Mouse (Mus musculus) heart, embryonic 10.5 days (tissue): ENCODE measurements at regions not wholly inside any gene's neighbourhood (a gene's known extent, or its start where the extent isn't known, plus 50 kb on each side); places are given as distances from the start of the nearest gene placed in this dataset.

Experiments
- DNase-seq: peaks from one replicate; pipeline ENCODE4 v3.0.0-alpha.2; 2017; ENCODE audit warnings: low spot score
- H3K27ac ChIP-seq: fragments of 300-500 bp; sonication (generic); 2 replicates; pipeline ENCODE4 v1.5.1; 2016; ENCODE audit warnings: mild to moderate bottlenecking
- H3K27me3 ChIP-seq: fragments of 300-500 bp; sonication (generic); 2 replicates; pipeline ENCODE4 v1.6.1; 2016; ENCODE audit warnings: mild to moderate bottlenecking; ENCODE audit not compliant: poor library complexity, insufficient read depth, severe bottlenecking
- H3K36me3 ChIP-seq: fragments of 300-500 bp; sonication (generic); 2 replicates; pipeline ENCODE4 v1.6.1; 2016; ENCODE audit warnings: mild to moderate bottlenecking, moderate library complexity
- H3K4me1 ChIP-seq: fragments of 300-500 bp; sonication (generic); 2 replicates; pipeline ENCODE4 v1.6.1; 2016; ENCODE audit warnings: mild to moderate bottlenecking
- H3K4me3 ChIP-seq: fragments of 300-500 bp; sonication (generic); 2 replicates; pipeline ENCODE4 v1.5.1; 2016; ENCODE audit warnings: mild to moderate bottlenecking, moderate library complexity
- H3K9me3 ChIP-seq: fragments of 300-500 bp; sonication (generic); 2 replicates; pipeline ENCODE4 v1.6.1; 2016; ENCODE audit warnings: mild to moderate bottlenecking, moderate library complexity
- WGBS: fragments of 180-500 bp; shearing (Covaris S2); methylation state at CpG from one replicate; pipeline ENCODE4 v1.1.7; 2016; 5-methylcytosine and 5-hydroxymethylcytosine counted together

DNA sequence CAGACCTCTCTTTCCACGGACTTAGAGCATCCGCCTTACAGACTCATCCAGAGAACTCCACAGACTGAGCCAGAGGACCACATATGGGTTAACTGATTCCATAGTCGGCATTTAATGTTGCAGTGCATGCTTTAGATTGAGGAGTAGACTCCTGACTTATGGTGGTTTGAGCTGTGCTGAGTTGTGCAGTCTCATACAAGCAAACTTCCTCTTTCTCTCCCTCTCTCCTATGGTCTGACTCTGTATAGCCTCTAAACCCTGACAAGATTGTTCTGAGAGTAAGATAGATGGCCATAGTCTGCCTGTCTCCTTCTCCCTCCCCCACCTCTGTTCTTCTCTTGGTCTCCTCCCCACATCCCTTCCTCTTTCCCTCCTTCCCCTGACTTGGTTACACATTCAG lies 616.0 kb downstream of the Ryr2 start:
- Histone ChIP-seq H3K27me3 (no peaks in the 10 kb centered on the region), H3K4me3 (no peak overlapping the region), H3K4me1 (no peaks in the 10 kb centered on the region), H3K9me3 (no peaks in the 10 kb centered on the region), H3K36me3 (no peaks in the 10 kb centered on the region), H3K27ac (no peak overlapping the region)
- DNase-seq, result no peak
- 77% methylated on average over 3 of the region's 3 CpGs for WGBS

GRCm38 (mm10) chr13:11483142-11483541 lies 623.6 kb downstream of the Ryr2 start:
- DNase-seq, result no peak
- H3K36me3 ChIP-seq, result no peaks in the 10 kb centered on the region
- H3K4me1 ChIP-seq, result no peaks in the 10 kb centered on the region
- H3K4me3 ChIP-seq, result no peak overlapping the region
- H3K27ac ChIP-seq, result no peak overlapping the region
- WGBS, result 43% methylated on average over 1 of the region's 1 CpGs
- no peaks in the 10 kb centered on the region for H3K27me3 ChIP-seq
- H3K9me3 ChIP-seq, result no peaks in the 10 kb centered on the region

GRCm38 (mm10) chr13:11482701-11483100 lies 624.0 kb downstream of the Ryr2 start:
- Histone ChIP-seq H3K4me3 (no peak overlapping the region), H3K27ac (no peak overlapping the region), H3K36me3 (no peaks in the 10 kb centered on the region), H3K27me3 (no peaks in the 10 kb centered on the region), H3K9me3 (no peaks in the 10 kb centered on the region), H3K4me1 (no peaks in the 10 kb centered on the region)
- whole genome bisulfite sequencing, result 40% methylated on average over 3 of the region's 3 CpGs
- DNase-seq, result no peak

GRCm38 (mm10) chr13:11460251-11460650 lies 646.5 kb downstream of the Ryr2 start:
- DNase-seq, result no peak
- Histone ChIP-seq H3K27me3 (no peaks in the 10 kb centered on the region), H3K4me3 (no peak overlapping the region), H3K9me3 (no peaks in the 10 kb centered on the region), H3K4me1 (no peaks in the 10 kb centered on the region; the same call in 1 of the 2 replicates), H3K27ac (no peak overlapping the region), H3K36me3 (no peaks in the 10 kb centered on the region)
- WGBS, result 80% methylated on average over 2 of the region's 2 CpGs

- Histone ChIP-seq H3K4me1 (peaks cover 3% of the 10 kb centered on the region; the same call in 1 of the 2 replicates), H3K9me3 (no peaks in the 10 kb centered on the region), H3K4me3 (no peak overlapping the region), H3K36me3 (no peaks in the 10 kb centered on the region), H3K27me3 (no peaks in the 10 kb centered on the region), H3K27ac (no peak overlapping the region)
- WGBS, result 88% methylated on average over 3 of the region's 3 CpGs
- no peak for DNase-seq
Measured at GRCm38 (mm10) chr13:11455113-11455512, 651.6 kb downstream of the Ryr2 start.

- WGBS, result 37% methylated on average over 2 of the region's 2 CpGs
- no peak for DNase-seq
Measured at GRCm38 (mm10) chr13:11452448-11452847, 654.3 kb downstream of the Ryr2 start.

DNA sequence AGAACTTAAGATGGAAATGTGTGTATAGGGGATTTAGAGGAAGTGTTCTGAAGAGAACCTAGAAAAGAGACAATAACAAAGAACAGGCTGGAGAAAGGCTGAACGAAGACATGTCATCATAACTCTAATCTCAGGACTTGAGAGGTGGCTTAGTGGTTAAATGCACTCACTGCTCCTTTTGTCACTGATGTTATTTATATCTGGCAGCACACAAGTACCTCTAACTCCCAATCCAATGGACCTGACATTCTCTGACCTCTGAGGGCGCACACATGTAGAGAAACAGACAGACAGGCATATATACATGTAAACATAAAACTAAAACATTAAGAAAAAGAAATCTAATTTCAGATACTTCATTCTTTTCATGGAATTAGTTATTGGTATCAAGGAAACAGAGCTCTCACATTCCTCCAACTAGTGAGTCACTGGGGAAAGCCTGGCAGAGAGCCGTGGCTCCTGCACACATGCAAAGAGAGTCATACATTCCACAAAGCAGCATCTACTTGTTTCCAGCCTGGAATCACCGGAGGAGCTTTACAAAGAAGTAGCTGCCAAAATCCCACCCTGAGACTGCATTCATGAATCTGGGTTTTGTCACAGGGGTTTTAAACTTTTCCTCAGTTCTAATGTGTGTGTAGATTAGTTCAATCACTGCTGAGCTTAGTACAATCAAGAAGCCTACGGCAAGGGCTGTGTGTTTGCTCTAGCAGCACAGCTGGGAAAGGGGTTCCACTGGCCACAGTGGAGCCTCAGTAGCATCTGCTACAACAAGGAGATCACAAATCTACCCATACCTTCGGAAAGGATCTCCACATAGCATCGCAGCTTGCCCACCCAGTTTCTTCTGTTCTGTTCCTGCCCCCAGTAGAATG lies 674.0 kb downstream of the Ryr2 start:
- WGBS, result 46% methylated on average over 7 of the region's 7 CpGs
- no peak overlapping the region for H3K4me3 ChIP-seq
- H3K4me1 ChIP-seq, result peaks cover 9% of the 10 kb centered on the region
- no peaks in the 10 kb centered on the region for H3K9me3 ChIP-seq
- H3K27ac ChIP-seq, result peak overlapping the region; percentile 78
- H3K27me3 ChIP-seq, result no peaks in the 10 kb centered on the region
- no peak for DNase-seq
- no peaks in the 10 kb centered on the region for H3K36me3 ChIP-seq

More at GRCm38 (mm10) chr13:11452448-11452847, 654.3 kb downstream of the Ryr2 start:
- Histone ChIP-seq H3K4me3 (no peak overlapping the region), H3K9me3 (no peaks in the 10 kb centered on the region), H3K4me1 (peaks cover 3% of the 10 kb centered on the region; the same call in 1 of the 2 replicates), H3K27me3 (no peaks in the 10 kb centered on the region), H3K27ac (no peak overlapping the region), H3K36me3 (no peaks in the 10 kb centered on the region)

GRCm38 (mm10) chr13:11426820-11427219 lies 679.9 kb downstream of the Ryr2 start:
- no peaks in the 10 kb centered on the region for H3K27me3 ChIP-seq
- H3K36me3 ChIP-seq, result no peaks in the 10 kb centered on the region
- no peak overlapping the region for H3K27ac ChIP-seq
- DNase-seq, result no peak
- H3K4me3 ChIP-seq, result no peak overlapping the region
- H3K4me1 ChIP-seq, result peaks cover 3% of the 10 kb centered on the region; the same call in 1 of the 2 replicates
- peaks cover 4% of the 10 kb centered on the region; the same call in 1 of the 2 replicates for H3K9me3 ChIP-seq

DNA sequence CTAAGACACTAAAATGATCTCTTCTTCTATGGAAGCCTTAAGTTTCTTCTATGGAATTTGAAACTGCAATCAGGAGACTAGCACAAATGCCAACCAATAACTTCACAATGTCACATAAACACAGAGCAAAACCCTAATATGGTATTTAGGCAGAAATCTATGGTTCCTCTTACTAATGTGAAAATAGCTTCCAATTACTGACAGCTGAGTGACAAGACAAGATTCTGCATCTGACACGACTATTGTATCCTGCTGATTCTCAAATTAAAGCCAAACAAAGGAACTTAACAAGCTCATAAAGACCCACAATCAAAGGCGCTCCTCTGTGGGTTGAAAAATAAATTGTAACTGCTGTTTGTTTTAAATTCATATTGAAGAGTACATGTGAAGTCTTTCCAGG lies 714.7 kb downstream of the Ryr2 start:
- DNase-seq, result no peak
- WGBS, result 66% methylated on average over 2 of the region's 2 CpGs

GRCm38 (mm10) chr13:11375452-11375851 lies 731.3 kb downstream of the Ryr2 start:
- DNase-seq, result no peak
- Histone ChIP-seq H3K27me3 (no peaks in the 10 kb centered on the region), H3K27ac (no peak overlapping the region), H3K36me3 (no peaks in the 10 kb centered on the region), H3K4me3 (no peak overlapping the region), H3K9me3 (0 out of 2 replicates have a peak, but pooled peaks cover 2% of the 10 kb centered on the region), H3K4me1 (no peaks in the 10 kb centered on the region)

More for the DNA sequence above, 714.7 kb downstream of the Ryr2 start:
- H3K4me3 ChIP-seq, result no peak overlapping the region
- H3K9me3 ChIP-seq, result no peaks in the 10 kb centered on the region
- no peaks in the 10 kb centered on the region for H3K4me1 ChIP-seq
- no peak overlapping the region for H3K27ac ChIP-seq
- no peaks in the 10 kb centered on the region for H3K27me3 ChIP-seq
- H3K36me3 ChIP-seq, result no peaks in the 10 kb centered on the region

- no peaks in the 10 kb centered on the region for H3K4me1 ChIP-seq
- 36% methylated on average over 1 of the region's 1 CpGs for WGBS
- H3K27ac ChIP-seq, result no peak overlapping the region
- no peak overlapping the region for H3K4me3 ChIP-seq
- H3K27me3 ChIP-seq, result no peaks in the 10 kb centered on the region
- H3K36me3 ChIP-seq, result no peaks in the 10 kb centered on the region
- no peaks in the 10 kb centered on the region for H3K9me3 ChIP-seq
- no peak for DNase-seq
Measured at GRCm38 (mm10) chr13:11369456-11369855, 737.3 kb downstream of the Ryr2 start.

- DNase-seq, result no peak
- H3K4me3 ChIP-seq, result no peak overlapping the region
- no peaks in the 10 kb centered on the region for H3K9me3 ChIP-seq
- no peaks in the 10 kb centered on the region for H3K36me3 ChIP-seq
- no peaks in the 10 kb centered on the region for H3K27me3 ChIP-seq
- H3K4me1 ChIP-seq, result no peaks in the 10 kb centered on the region
- H3K27ac ChIP-seq, result no peak overlapping the region
- WGBS, result 79% methylated on average over 3 of the region's 3 CpGs
Measured at GRCm38 (mm10) chr13:11362872-11363271, 743.9 kb downstream of the Ryr2 start.

GRCm38 (mm10) chr13:11348502-11348849 lies 758.3 kb downstream of the Ryr2 start:
- no peaks in the 10 kb centered on the region for H3K27me3 ChIP-seq
- WGBS, result 47% methylated on average over 4 of the region's 4 CpGs
- no peaks in the 10 kb centered on the region for H3K4me1 ChIP-seq
- DNase-seq, result no peak
- H3K36me3 ChIP-seq, result no peaks in the 10 kb centered on the region
- no peak overlapping the region for H3K4me3 ChIP-seq
- H3K27ac ChIP-seq, result no peak overlapping the region
- no peaks in the 10 kb centered on the region for H3K9me3 ChIP-seq
